Mouse (Mus musculus) heart, postnatal 0 days (tissue): ENCODE data around the gene Sp4.

ENCODE experiments used
- CTCF ChIP-seq: IDR thresholded peaks from 2 replicates; pipeline ENCODE4 v1.5.1; 2016; ENCODE audit warnings: antibody characterized with exemption, control low read depth, low read depth
- EP300 ChIP-seq: IDR thresholded peaks from 2 replicates; pipeline ENCODE4 v1.6.1; 2016; ENCODE audit warnings: antibody characterized with exemption, low read depth

GRCm38 (mm10) chr12:118288947-118289346 lies 12.3 kb downstream of the Sp4 start:
- TF ChIP-seq CTCF, result no peak
- TF ChIP-seq EP300, result no peak
